Mouse (Mus musculus) layer of hippocampus, postnatal 25 days (tissue): Measurements from ENCODE around the gene Gm9733. TPM values are rescaled to one million over a fixed set of nuclear protein-coding genes. Genes with fewer than 3 reads are reported as not detected.
"Not testable (repeated sequence)": the region's sequence is repeated elsewhere in the genome, so short reads cannot be mapped to it uniquely, and the experiment has no call there.

Source experiments
- DNase-seq, 2 experiments: peaks; one replicate each; pipeline ENCODE4 v3.0.0; 2022; ENCODE audit warnings: mixed read lengths in 2 of 2, low spot score in 1 of 2; ENCODE audit errors: extremely low spot score in 1 of 2
- total RNA-seq, 2 experiments: library from RNA; stranded (reverse); gene quantifications; 2 replicates each; pipeline ENCODE4 v1.2.3; 2021

Gene Gm9733
- not detected for total RNA-seq

GRCm38 (mm10) chr3:15332063-15332462, at the start of gene Gm9733:
Gene Gm9733, minus strand, starts transcription at chr3:15332302.
- DNase-seq, result no peak

- not testable (repeated sequence) for DNase-seq
Measured at GRCm38 (mm10) chr3:15355690-15356089, 23.6 kb upstream of the Gm9733 start.

DNA sequence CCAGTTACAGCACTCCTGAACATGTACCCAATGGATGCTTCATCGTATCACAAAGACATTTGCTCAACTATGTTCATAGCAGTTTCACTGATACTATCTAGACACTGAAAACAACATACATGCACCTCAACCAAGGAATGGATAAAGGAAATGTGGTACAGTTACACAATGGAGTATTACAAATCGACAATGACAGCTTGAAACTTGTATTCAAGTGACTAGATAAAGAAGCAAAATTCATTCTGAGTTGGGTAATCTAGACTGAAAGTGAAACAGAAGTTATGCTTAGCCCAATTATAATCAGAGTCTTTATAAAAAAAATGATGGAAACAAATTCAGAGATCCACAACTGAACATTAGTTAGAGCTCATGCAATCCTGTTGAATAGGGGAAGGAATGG, 18.2 kb upstream of the Gm9733 start:
- DNase-seq, result not testable (repeated sequence)

DNA sequence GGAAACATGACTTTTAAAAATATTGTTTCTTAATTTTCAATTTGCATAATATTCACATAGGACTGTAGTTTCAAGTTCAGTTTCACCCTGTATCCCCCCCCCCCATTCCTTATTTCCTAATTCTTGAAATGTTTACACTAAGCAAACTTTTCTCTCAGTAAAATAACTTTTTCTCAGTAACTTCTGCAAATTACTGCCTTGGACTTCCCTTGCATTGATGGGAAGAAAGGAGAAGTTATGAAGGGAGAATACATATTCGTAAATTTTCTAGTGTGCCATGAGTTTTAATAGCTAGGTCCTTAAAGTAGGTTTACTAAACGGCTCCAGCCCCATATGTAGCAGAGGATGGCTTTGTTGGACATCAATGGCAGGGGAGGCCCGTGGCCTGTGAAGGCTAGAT, 13.5 kb upstream of the Gm9733 start:
- not testable (repeated sequence) for DNase-seq

DNA sequence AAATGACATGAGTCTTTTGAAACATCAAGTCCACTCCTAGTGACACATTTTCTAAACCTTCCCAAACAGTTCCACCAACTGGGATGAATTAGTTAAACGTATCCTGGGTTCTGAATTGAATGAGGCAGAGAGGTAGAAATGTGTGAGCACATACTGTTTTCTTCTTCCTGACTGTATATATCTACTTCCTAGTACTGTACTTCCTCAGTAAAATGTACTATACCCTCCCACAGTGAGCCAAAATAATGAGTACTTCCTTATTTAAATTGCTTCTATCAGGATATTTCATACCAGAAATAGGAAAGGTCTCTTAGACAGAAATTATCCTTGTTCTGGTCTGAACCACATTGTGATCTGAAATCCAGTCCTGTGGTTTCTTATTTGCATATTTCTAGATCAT, 8.2 kb upstream of the Gm9733 start:
- no peak for DNase-seq

DNA sequence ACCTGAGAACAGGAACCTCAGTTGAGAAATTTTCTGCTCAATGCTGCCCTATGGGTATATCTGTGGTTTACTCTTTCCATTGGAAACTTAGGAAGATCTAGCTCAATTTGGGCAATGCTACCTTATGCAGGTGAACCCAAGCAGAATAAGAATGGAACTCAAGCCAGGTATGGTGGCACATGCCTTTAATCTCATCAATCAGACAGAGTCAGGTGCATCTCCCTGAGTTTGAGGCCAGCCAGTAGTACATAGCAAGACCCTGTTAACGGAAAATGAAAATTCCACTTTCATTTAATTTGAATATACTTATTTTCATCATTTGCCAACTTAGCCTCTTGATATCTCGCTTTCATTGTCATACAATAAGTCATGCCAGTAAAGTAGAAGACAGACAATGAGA, 2.1 kb upstream of the Gm9733 start:
- no peak for DNase-seq

DNA sequence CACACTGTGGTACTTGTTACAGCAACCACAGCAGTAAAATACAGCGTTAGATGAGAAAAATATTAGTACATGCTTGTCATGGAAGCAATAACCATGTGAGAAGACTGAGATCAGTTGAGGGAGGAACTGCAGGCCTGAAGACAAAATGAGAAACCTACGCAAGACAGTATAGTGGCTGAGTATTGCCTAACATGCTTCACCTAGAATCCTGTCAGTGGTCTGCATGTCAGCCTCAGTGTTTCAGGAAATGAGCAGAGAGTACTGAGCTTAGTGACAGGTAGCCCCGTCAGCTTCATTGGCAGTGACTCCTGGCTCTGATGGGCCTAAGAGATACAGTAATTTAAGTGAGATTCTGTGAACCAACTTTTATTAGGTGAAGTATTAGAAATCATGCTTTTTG, 557 bp downstream of the Gm9733 start:
- DNase-seq, result no peak

GRCm38 (mm10) chr3:15329549-15329948, 2.6 kb downstream of the Gm9733 start:
- no peak for DNase-seq

- no peak for DNase-seq
Measured at GRCm38 (mm10) chr3:15284424-15285328, 47.4 kb downstream of the Gm9733 start.

GRCm38 (mm10) chr3:15275899-15276526, 56.1 kb downstream of the Gm9733 start:
- DNase-seq, result no peak

GRCm38 (mm10) chr3:15264450-15264849, 67.7 kb downstream of the Gm9733 start:
- no peak for DNase-seq

DNA sequence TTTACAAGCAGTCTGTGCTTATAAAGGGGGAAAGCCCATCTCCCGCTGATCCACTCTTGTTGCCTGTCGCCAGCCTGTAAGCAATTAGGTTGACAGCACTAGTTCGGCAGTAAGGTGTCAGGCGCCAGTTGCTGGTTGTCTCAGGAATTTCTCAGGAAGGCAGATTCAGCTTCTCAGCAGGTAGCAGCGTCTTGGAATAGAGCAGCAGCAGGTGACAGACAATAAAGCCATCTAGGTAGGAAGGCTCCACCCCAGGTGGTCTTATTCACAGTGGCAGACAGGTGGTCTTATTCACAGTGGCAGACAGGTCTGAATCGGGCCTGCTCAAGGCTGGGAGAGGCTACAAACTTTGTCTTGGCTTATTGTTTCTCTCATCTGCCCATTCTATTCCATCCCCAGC, 76.4 kb downstream of the Gm9733 start:
- no peak for DNase-seq

Other genes starting within 250 kb of the Gm9733 start
- gene Sirpb1a, start 94.2 kb upstream of the Gm9733 start, total RNA-seq, result not detected
- not detected for gene Sirpb1b, start 242.8 kb upstream of the Gm9733 start, total RNA-seq